In genomic region chr1:179229515-179229914, GRCm38 (mm10) we compare ENCODE assay signal across 23 mouse cellular contexts.
DNase-seq lines count a peak whose midpoint lies in the region; ATAC-seq and TF ChIP-seq lines count a peak whose summit lies in the region.
"Had no signal": no experiment of that assay in that cellular context is flagged by ENCODE, and none has a peak within 500 bp of the region (broad histone marks: within the 10 kb centered on the region; RNA-seq: fewer than 3 reads in every experiment).

No protein-coding gene starts in this region.

- H3K4me2 ChIP-seq in limb, embryonic 11.5 days (ENCODE audit: low read depth, severe bottlenecking), result no peak overlapping the region
- H3K4me2 ChIP-seq: limb, embryonic 15.5 days; lung, embryonic 14.5 days; midbrain, embryonic 13.5 days had no signal

- WGBS in thymus, adult 2 months, result 63% methylated on average over 3 of the region's 3 CpGs
- 60% methylated on average over 3 of the region's 3 CpGs for WGBS in limb, embryonic 11.5 days
- WGBS in hindbrain, embryonic 10.5 days, result 73% methylated on average over 3 of the region's 3 CpGs

- no peak for TF ChIP-seq CTCF in thymus, adult 2 months (IDR thresholded peaks at IDR 0.05; ENCODE audit: borderline replicate concordance, control insufficient read depth, extremely low read depth, insufficient read depth, low read length, poor library complexity)

- no peaks in the 10 kb centered on the region for H3K36me3 ChIP-seq in thymus, adult 2 months (ENCODE audit: control insufficient read depth, insufficient read depth, low read length)
- no peaks in the 10 kb centered on the region for H3K36me3 ChIP-seq in limb, embryonic 11.5 days (ENCODE audit: control insufficient read depth, insufficient read depth, low read length)
- H3K36me3 ChIP-seq in hindbrain, embryonic 10.5 days, result no peaks in the 10 kb centered on the region
- H3K36me3 ChIP-seq: heart, embryonic 10.5 days; limb, embryonic 15.5 days; midbrain, embryonic 13.5 days had no signal

- DNase-seq in thymus, postnatal 14 days, result peak; percentile 17
- no peak for DNase-seq in thymus, adult 2 months
- peak; percentile 60 for DNase-seq in limb, embryonic 11.5 days (ENCODE audit: low spot score)
- DNase-seq in hindbrain, embryonic 10.5 days (ENCODE audit: low spot score), result no peak
- DNase-seq in layer of hippocampus, adult 11-12 months (ENCODE audit: low spot score), result no peak
- DNase-seq: adrenal gland, adult 2 months; cerebellum, adult 11-12 months; cerebellum, postnatal 10 days; forebrain, postnatal 0 days; gastrocnemius, adult 2 months; kidney, adult 2 months; layer of hippocampus, postnatal 36 days; lung, embryonic 14.5 days; lung, postnatal 36 days had no signal

- H3K9me3 ChIP-seq in limb, embryonic 11.5 days (ENCODE audit: control insufficient read depth, low read length), result no peaks in the 10 kb centered on the region
- H3K9me3 ChIP-seq in hindbrain, embryonic 10.5 days, result no peaks in the 10 kb centered on the region
- H3K9me3 ChIP-seq: heart, embryonic 10.5 days; limb, embryonic 15.5 days; megakaryocyte, embryonic 14.5 days; midbrain, embryonic 13.5 days had no signal

- no peaks in the 10 kb centered on the region for H3K4me1 ChIP-seq in thymus, adult 2 months (replicated peaks; ENCODE audit: control insufficient read depth, insufficient read depth, low read length)
- H3K4me1 ChIP-seq in limb, embryonic 11.5 days (ENCODE audit: control insufficient read depth, insufficient read depth, low read length), result peaks cover 13% of the 10 kb centered on the region
- peaks cover 25% of the 10 kb centered on the region for H3K4me1 ChIP-seq in hindbrain, embryonic 10.5 days (replicated peaks)

- H3K4me3 ChIP-seq in thymus, adult 2 months (ENCODE audit: control insufficient read depth, insufficient read depth, low read length), result no peak overlapping the region
- no peak overlapping the region for H3K4me3 ChIP-seq in limb, embryonic 11.5 days (ENCODE audit: low read depth, low read length)
- H3K4me3 ChIP-seq in hindbrain, embryonic 10.5 days, result no peak overlapping the region
- H3K4me3 ChIP-seq: gastrocnemius, adult 2 months; heart, embryonic 10.5 days; limb, embryonic 15.5 days; megakaryocyte, embryonic 14.5 days; midbrain, embryonic 13.5 days had no signal

- no peaks in the 10 kb centered on the region for H3K27me3 ChIP-seq in thymus, adult 2 months (ENCODE audit: control insufficient read depth, insufficient read depth, low read length)
- H3K27me3 ChIP-seq in limb, embryonic 11.5 days (ENCODE audit: control insufficient read depth, insufficient read depth, low read length), result no peaks in the 10 kb centered on the region
- H3K27me3 ChIP-seq in hindbrain, embryonic 10.5 days (ENCODE audit: insufficient read depth, poor library complexity, severe bottlenecking), result no peaks in the 10 kb centered on the region
- H3K27me3 ChIP-seq: limb, embryonic 15.5 days; megakaryocyte, embryonic 14.5 days; midbrain, embryonic 13.5 days had no signal

- ATAC-seq in activated CD4-positive, CD25-positive, alpha-beta regulatory T cell, adult 4 months, result peak; percentile 55
- 0 out of 2 replicates have a peak, but pooled peaks have one; percentile 28 for ATAC-seq in limb, embryonic 11.5 days (ENCODE audit: insufficient number of reproducible peaks, low FRiP score, low TSS enrichment, low read depth)
- no peak for ATAC-seq in erythroblast, adult 5-6 weeks (replicated peaks; ENCODE audit: low FRiP score, poor library complexity, severe bottlenecking)
- ATAC-seq: forebrain, postnatal 0 days; hindbrain, postnatal 0 days; midbrain, embryonic 13.5 days had no signal

- H3K27ac ChIP-seq in thymus, adult 2 months (ENCODE audit: control insufficient read depth, insufficient read depth, low read length), result no peak overlapping the region
- H3K27ac ChIP-seq in limb, embryonic 11.5 days (replicated peaks; ENCODE audit: low read depth, low read length), result no peak overlapping the region
- no peak overlapping the region for H3K27ac ChIP-seq in hindbrain, embryonic 10.5 days
- H3K27ac ChIP-seq: gastrocnemius, adult 2 months; heart, embryonic 10.5 days; hindbrain, postnatal 0 days; kidney, postnatal 0 days; limb, embryonic 15.5 days; liver, embryonic 14.5 days; midbrain, embryonic 13.5 days had no signal

- no peak for TF ChIP-seq POLR2A in thymus, adult 2 months (IDR thresholded peaks at IDR 0.05; ENCODE audit: control insufficient read depth, extremely low read depth, insufficient read depth, low read length, poor library complexity)

- H3K9ac ChIP-seq in limb, embryonic 11.5 days (ENCODE audit: low read length), result no peak overlapping the region
- H3K9ac ChIP-seq: forebrain, postnatal 0 days; limb, embryonic 15.5 days; liver, embryonic 14.5 days; lung, embryonic 14.5 days; midbrain, embryonic 13.5 days had no signal

Comparison
In these comparisons a context has a peak if more than half of its experiments do, and no peak if none do; other contexts are left out.
1. DNase-seq: peak in thymus, postnatal 14 days (single experiment) and limb, embryonic 11.5 days (single experiment); none in thymus, adult 2 months (single experiment), hindbrain, embryonic 10.5 days (single experiment) and layer of hippocampus, adult 11-12 months (single experiment).